In genomic region chr16:43364516-43364910, GRCm38 (mm10) we compare ENCODE assay signal across 10 mouse cellular contexts.
DNase-seq lines count a peak whose midpoint lies in the region; ATAC-seq and TF ChIP-seq lines count a peak whose summit lies in the region.
"Had no signal": no experiment of that assay in that cellular context is flagged by ENCODE, and none has a peak within 500 bp of the region (broad histone marks: within the 10 kb centered on the region; RNA-seq: fewer than 3 reads in every experiment).

No protein-coding gene starts in this region.

- 76% methylated on average over 6 of the region's 6 CpGs for WGBS in kidney, embryonic 14.5 days
- WGBS in embryonic facial prominence, embryonic 10.5 days = 89% methylated on average over 6 of the region's 6 CpGs
- 85% methylated on average over 6 of the region's 6 CpGs for WGBS in macrophage (ENCODE audit: missing documents)

- TF ChIP-seq EP300 in CH12.LX (IDR thresholded peaks at IDR 0.05; ENCODE audit: low read length) = no peak

- H3K4me1 ChIP-seq in kidney, embryonic 14.5 days (ENCODE audit: control insufficient read depth, insufficient read depth, low read length) = peaks cover 33% of the 10 kb centered on the region
- H3K4me1 ChIP-seq in CH12.LX (ENCODE audit: control insufficient read depth in 1 of 2, insufficient read depth in 2 of 2) = peaks cover 13 to 40% of the 10 kb centered on the region in 2 experiments
- peaks cover 26% of the 10 kb centered on the region for H3K4me1 ChIP-seq in embryonic facial prominence, embryonic 10.5 days
- H3K4me1 ChIP-seq: liver, embryonic 15.5 days had no signal

- no peak for DNase-seq in kidney, postnatal 4 days
- DNase-seq in CH12.LX (ENCODE audit: extremely low read depth) = no peak
- DNase-seq in embryonic facial prominence, embryonic 10.5 days (ENCODE audit: low spot score) = no peak
- DNase-seq in cerebellum, postnatal 36 days = no peak
- DNase-seq in right cerebral cortex, adult 2 months (ENCODE audit: low spot score in 2 of 2) = no peak
- DNase-seq: cerebellum, postnatal 25 days had no signal

- no peaks in the 10 kb centered on the region for H3K27me3 ChIP-seq in kidney, embryonic 14.5 days (ENCODE audit: control insufficient read depth, insufficient read depth, low read length)
- no peaks in the 10 kb centered on the region for H3K27me3 ChIP-seq in CH12.LX (replicated peaks)
- no peaks in the 10 kb centered on the region for H3K27me3 ChIP-seq in embryonic facial prominence, embryonic 10.5 days (replicated peaks; ENCODE audit: low read depth, poor library complexity, severe bottlenecking)
- H3K27me3 ChIP-seq: liver, embryonic 15.5 days had no signal

- TF ChIP-seq CTCF in CH12.LX (conservative IDR thresholded peaks at IDR 0.05 in 1 of 2, IDR thresholded peaks at IDR 0.05 in 1 of 2; ENCODE audit: low read depth in 2 of 2, low read length in 2 of 2) = no peak

- H3K9me3 ChIP-seq in kidney, embryonic 14.5 days (ENCODE audit: control insufficient read depth, low read length) = no peaks in the 10 kb centered on the region
- no peaks in the 10 kb centered on the region for H3K9me3 ChIP-seq in CH12.LX (replicated peaks; ENCODE audit: low read length)
- no peaks in the 10 kb centered on the region for H3K9me3 ChIP-seq in embryonic facial prominence, embryonic 10.5 days
- H3K9me3 ChIP-seq: liver, embryonic 15.5 days had no signal

- dilution Hi-C loops in CH12.LX (cut with MboI; ENCODE audit: extremely low pct_ligation_motif_present, extremely low pct_unique_long_range_greater_than_20kb, low sequenced_read_pairs) = no loop called here

- no peak for TF ChIP-seq POLR2A in CH12.LX (IDR thresholded peaks at IDR 0.05; ENCODE audit: low read depth, low read length)

- peak overlapping the region; percentile 80; the same call in 1 of the 2 replicates for H3K27ac ChIP-seq in kidney, embryonic 14.5 days (ENCODE audit: low read depth, low read length)
- peak overlapping the region; percentile 91 for H3K27ac ChIP-seq in CH12.LX (ENCODE audit: insufficient read depth, low read depth)
- H3K27ac ChIP-seq in embryonic facial prominence, embryonic 10.5 days (replicated peaks) = peak overlapping the region; percentile 66; the same call in 1 of the 2 replicates
- peak overlapping the region; percentile 80 for H3K27ac ChIP-seq in macrophage
- H3K27ac ChIP-seq: liver, embryonic 15.5 days had no signal

- ATAC-seq in kidney, embryonic 14.5 days (ENCODE audit: low FRiP score, low TSS enrichment) = no peak
- ATAC-seq: inflammation-experienced regulatory T-cells, adult 6 months had no signal

- H3K9ac ChIP-seq in kidney, embryonic 14.5 days (ENCODE audit: low read depth, low read length) = no peak overlapping the region
- peak overlapping the region; percentile 96 for H3K9ac ChIP-seq in CH12.LX (ENCODE audit: insufficient read depth, low read depth)
- H3K9ac ChIP-seq: liver, embryonic 15.5 days had no signal

- H3K4me3 ChIP-seq in kidney, embryonic 14.5 days (ENCODE audit: low read length) = no peak overlapping the region
- peak overlapping the region; percentile 32 to 63 (median 49) for H3K4me3 ChIP-seq in CH12.LX (replicated peaks in 1 of 3; ENCODE audit: low read depth in 2 of 3, low read length in 2 of 3, poor library complexity in 1 of 3)
- H3K4me3 ChIP-seq in embryonic facial prominence, embryonic 10.5 days = no peak overlapping the region
- no peak overlapping the region for H3K4me3 ChIP-seq in macrophage (ENCODE audit: inconsistent target)
- H3K4me3 ChIP-seq: liver, embryonic 15.5 days had no signal

- no peaks in the 10 kb centered on the region for H3K36me3 ChIP-seq in kidney, embryonic 14.5 days (ENCODE audit: control insufficient read depth, insufficient read depth, low read length)
- H3K36me3 ChIP-seq in CH12.LX (replicated peaks in 1 of 2; ENCODE audit: control insufficient read depth in 1 of 2, insufficient read depth in 1 of 2, low read length in 1 of 2) (peaks cover 0 to 3% of the 10 kb centered on the region in 2 experiments), macrophage (ENCODE audit: inconsistent target) (no peaks in the 10 kb centered on the region)
- H3K36me3 ChIP-seq in embryonic facial prominence, embryonic 10.5 days (replicated peaks) = no peaks in the 10 kb centered on the region
- H3K36me3 ChIP-seq: liver, embryonic 15.5 days had no signal

- in situ Hi-C loops in CH12.LX (cut with MboI; ENCODE audit: low pct_ligation_motif_present, low pct_unique_long_range_greater_than_20kb, low sequenced_read_pairs) = no loop called here

- no peak for TF ChIP-seq RAD21 in CH12.LX (IDR thresholded peaks at IDR 0.05; ENCODE audit: low read depth, low read length)

- peak overlapping the region; percentile 8; the same call in 1 of the 2 replicates for H3K4me2 ChIP-seq in kidney, embryonic 14.5 days (replicated peaks; ENCODE audit: low read depth, low read length)
- peak overlapping the region; percentile 99 for H3K4me2 ChIP-seq in CH12.LX (ENCODE audit: insufficient read depth, low read depth, poor library complexity, severe bottlenecking)

- H3K79me2 ChIP-seq in CH12.LX (replicated peaks; ENCODE audit: control insufficient read depth, extremely low read depth, insufficient read depth, poor library complexity, severe bottlenecking) = peaks cover 7% of the 10 kb centered on the region; the same call in 1 of the 2 replicates
- H3K79me2 ChIP-seq in macrophage (ENCODE audit: inconsistent target) = no peaks in the 10 kb centered on the region

TF ChIP-seq in CH12.LX, 34 proteins besides CTCF, POLR2A, EP300 and RAD21:
- TF ChIP-seq MYC (IDR thresholded peaks at IDR 0.05; ENCODE audit: low read depth, low read length) = no peak; the same call in 1 of the 2 replicates
- TF ChIP-seq TBP (conservative IDR thresholded peaks at IDR 0.05; ENCODE audit: low read depth, low read length) = no peak

Comparison
In these comparisons a context has a peak if more than half of its experiments do, and no peak if none do; other contexts are left out.
1. H3K4me3 ChIP-seq: peak in CH12.LX (3 of 3); none in kidney, embryonic 14.5 days (single experiment), embryonic facial prominence, embryonic 10.5 days (single experiment) and macrophage (single experiment).
2. Peak in every context shown above with its lines, with median percentiles within 50 percentile points of each other: H3K27ac ChIP-seq.